Mouse (Mus musculus): ENCODE data around the gene Eme2.

DNA sequence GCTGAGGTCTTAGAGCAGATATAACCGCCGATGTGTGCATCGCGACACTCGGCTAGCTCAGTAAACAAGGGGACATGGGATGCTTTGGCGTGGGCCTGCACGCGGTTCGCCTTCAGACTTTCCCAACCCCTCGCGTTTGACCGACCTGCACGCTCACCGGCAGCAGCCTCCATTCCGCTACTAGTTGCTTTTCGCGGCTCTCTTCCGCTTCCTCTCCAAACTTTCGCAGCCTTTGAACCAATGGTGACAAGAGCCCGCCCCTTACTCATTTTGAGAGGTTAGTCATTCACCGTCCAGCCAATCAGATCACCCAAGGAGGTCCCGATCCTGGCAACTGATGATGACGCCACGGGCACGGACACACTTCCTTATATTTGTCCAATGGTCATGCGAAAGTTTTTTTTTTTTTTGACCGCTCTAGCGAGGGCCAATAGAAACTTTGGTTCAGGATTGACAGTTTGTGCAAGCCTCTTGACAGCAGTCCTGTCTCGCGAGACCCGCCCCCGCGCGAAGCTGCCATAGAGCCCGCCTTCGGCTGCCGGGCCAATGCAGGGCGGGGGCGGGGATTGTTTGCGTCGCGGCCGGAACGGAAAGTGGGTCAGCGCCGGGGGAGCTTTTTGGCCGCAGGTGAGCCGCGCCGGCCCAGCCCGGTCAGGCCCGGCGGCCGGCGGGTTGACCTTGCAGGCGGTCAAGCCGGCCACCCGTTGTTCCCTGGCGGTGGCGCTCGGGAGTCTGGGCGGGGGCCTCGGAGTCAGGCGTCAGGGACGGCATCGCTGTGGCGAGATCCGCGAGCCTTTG is 8.6 kb downstream of the Eme2 start, which contains the start of the genes Nubp2 and Spsb3:
- TF ChIP-seq CHD2 (IDR thresholded peaks at IDR 0.05; ENCODE audit: low read depth, low read length) = peak; percentile 99
- TF ChIP-seq ZC3H11A (IDR thresholded peaks at IDR 0.05; ENCODE audit: borderline replicate concordance, low read depth, low read length) = no peak
- TF ChIP-seq ZNF384 (IDR thresholded peaks at IDR 0.05; ENCODE audit: low read depth, low read length) = peak; percentile 88

All from ES-E14 (cell line).